Comparison of ENCODE assay signal across 8 mouse cellular contexts in the genomic region with DNA sequence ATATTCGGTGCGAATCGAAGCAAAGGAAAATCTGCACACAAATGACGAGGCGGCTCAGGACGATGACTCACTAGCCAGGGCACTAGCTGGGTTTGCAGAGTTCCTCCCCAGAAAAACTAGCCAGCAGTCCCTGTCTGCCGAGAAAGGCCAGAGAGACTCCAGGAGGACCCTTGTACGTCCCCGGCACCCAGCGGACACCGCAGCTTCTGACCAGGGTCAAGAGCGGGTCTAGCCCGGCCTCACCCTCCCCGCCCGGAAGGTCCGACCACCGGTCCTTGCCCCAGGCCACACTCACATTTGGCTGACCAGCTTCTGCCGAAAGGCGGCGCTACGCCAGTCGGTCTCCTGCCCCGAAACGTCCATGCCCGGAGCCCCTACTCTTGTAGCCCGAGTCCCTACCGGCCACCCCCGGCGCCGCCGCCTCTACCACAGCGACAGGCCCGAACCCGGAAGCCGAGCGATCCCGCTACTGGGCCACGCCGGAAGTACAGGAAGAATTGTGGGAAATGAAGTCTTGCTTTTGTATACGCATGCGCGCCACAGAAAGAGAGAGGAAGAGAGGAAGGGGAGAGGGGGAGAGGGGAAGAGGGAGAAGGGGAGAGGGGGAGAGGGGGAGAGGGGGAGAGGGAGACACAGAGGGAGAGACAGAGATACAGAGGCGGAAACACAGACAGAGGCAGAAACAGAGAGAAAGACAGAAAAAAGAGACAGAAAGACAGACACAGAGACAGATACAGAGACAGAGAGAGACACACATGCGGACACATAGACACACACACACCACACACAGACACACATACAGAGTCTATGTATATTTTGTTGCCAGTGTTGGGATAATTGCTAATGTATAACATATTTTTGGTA. TPM values are rescaled to one million over a fixed set of nuclear protein-coding genes. Genes with fewer than 3 reads are reported as not detected.
DNase-seq lines count a peak whose midpoint lies in the region; ATAC-seq lines count a peak whose summit lies in the region.

No protein-coding gene starts in this region.

- peaks cover 28% of the 10 kb centered on the region for H3K4me1 ChIP-seq in forebrain, embryonic 10.5 days
- peaks cover 20% of the 10 kb centered on the region for H3K4me1 ChIP-seq in heart, embryonic 16.5 days (ENCODE audit: control insufficient read depth, insufficient read depth, low read length)
- peaks cover 34% of the 10 kb centered on the region for H3K4me1 ChIP-seq in liver, embryonic 15.5 days (replicated peaks)
- H3K4me1 ChIP-seq in neural tube, embryonic 12.5 days = peaks cover 16% of the 10 kb centered on the region

- ATAC-seq in CD4-positive, CD25-positive, alpha-beta regulatory T cell, adult 4 months = peak; percentile 75
- peak; percentile 91 for ATAC-seq in heart, embryonic 16.5 days (replicated peaks; ENCODE audit: extremely low read depth, insufficient read depth, low FRiP score)
- peak; percentile 85 for ATAC-seq in liver, embryonic 15.5 days (ENCODE audit: insufficient read depth)
- peak; percentile 93 for ATAC-seq in neural tube, embryonic 12.5 days (ENCODE audit: low FRiP score, low read depth)

- DNase-seq in c-Kit-negative CD71-positive TER-119-positive erythroid progenitor cells, embryonic 14.5 days (ENCODE audit: low read depth, low spot score) = peak; percentile 72
- peak; percentile 94 for DNase-seq in forebrain, embryonic 10.5 days (ENCODE audit: extremely low spot score, low spot score)
- peak; percentile 91 to 92 for DNase-seq in kidney, postnatal 36 days
- peak; percentile 86 for DNase-seq in telencephalon, adult 2 months (ENCODE audit: low read depth, low spot score)

- no peaks in the 10 kb centered on the region for H3K9me3 ChIP-seq in forebrain, embryonic 10.5 days
- H3K9me3 ChIP-seq in heart, embryonic 16.5 days (replicated peaks; ENCODE audit: control insufficient read depth, low read length) = no peaks in the 10 kb centered on the region
- H3K9me3 ChIP-seq in liver, embryonic 15.5 days (replicated peaks) = no peaks in the 10 kb centered on the region
- no peaks in the 10 kb centered on the region for H3K9me3 ChIP-seq in neural tube, embryonic 12.5 days

- H3K9ac ChIP-seq in heart, embryonic 16.5 days (ENCODE audit: low read length) = peak overlapping the region; percentile 87
- peak overlapping the region; percentile 77 for H3K9ac ChIP-seq in liver, embryonic 15.5 days
- H3K9ac ChIP-seq in neural tube, embryonic 12.5 days = peak overlapping the region; percentile 94

- no peaks in the 10 kb centered on the region for H3K27me3 ChIP-seq in forebrain, embryonic 10.5 days (ENCODE audit: poor library complexity, severe bottlenecking)
- no peaks in the 10 kb centered on the region for H3K27me3 ChIP-seq in heart, embryonic 16.5 days (ENCODE audit: control insufficient read depth, insufficient read depth, low read length)
- no peaks in the 10 kb centered on the region for H3K27me3 ChIP-seq in liver, embryonic 15.5 days
- no peaks in the 10 kb centered on the region for H3K27me3 ChIP-seq in neural tube, embryonic 12.5 days (replicated peaks)

- H3K36me3 ChIP-seq in forebrain, embryonic 10.5 days (replicated peaks) = peaks cover 3% of the 10 kb centered on the region; the same call in 1 of the 2 replicates
- no peaks in the 10 kb centered on the region for H3K36me3 ChIP-seq in heart, embryonic 16.5 days (ENCODE audit: control insufficient read depth, insufficient read depth)
- peaks cover 9% of the 10 kb centered on the region; the same call in 1 of the 2 replicates for H3K36me3 ChIP-seq in liver, embryonic 15.5 days (replicated peaks)
- no peaks in the 10 kb centered on the region for H3K36me3 ChIP-seq in neural tube, embryonic 12.5 days

- 2% methylated on average over 44 of the region's 44 CpGs for WGBS in forebrain, embryonic 10.5 days
- 1% methylated on average over 44 of the region's 44 CpGs for WGBS in heart, embryonic 16.5 days
- 1% methylated on average over 44 of the region's 44 CpGs for WGBS in liver, embryonic 15.5 days (ENCODE audit: insufficient replicate concordance)
- 2% methylated on average over 44 of the region's 44 CpGs for WGBS in neural tube, embryonic 12.5 days

- H3K4me3 ChIP-seq in forebrain, embryonic 10.5 days = peak overlapping the region; percentile 66
- H3K4me3 ChIP-seq in heart, embryonic 16.5 days (ENCODE audit: low read length) = peak overlapping the region; percentile 72
- peak overlapping the region; percentile 76 for H3K4me3 ChIP-seq in liver, embryonic 15.5 days (replicated peaks)
- peak overlapping the region; percentile 92 for H3K4me3 ChIP-seq in neural tube, embryonic 12.5 days

- peak overlapping the region; percentile 86 for H3K4me2 ChIP-seq in heart, embryonic 16.5 days (ENCODE audit: low read depth, low read length)
- H3K4me2 ChIP-seq in liver, embryonic 15.5 days = peak overlapping the region; percentile 84
- peak overlapping the region; percentile 88 for H3K4me2 ChIP-seq in neural tube, embryonic 12.5 days (replicated peaks)

- H3K27ac ChIP-seq in forebrain, embryonic 10.5 days = peak overlapping the region; percentile 90
- peak overlapping the region; percentile 75 for H3K27ac ChIP-seq in heart, embryonic 16.5 days (ENCODE audit: low read length)
- peak overlapping the region; percentile 72 for H3K27ac ChIP-seq in liver, embryonic 15.5 days (replicated peaks)
- H3K27ac ChIP-seq in neural tube, embryonic 12.5 days = peak overlapping the region; percentile 77

RNA-seq across cellular contexts. Expression of a gene that starts 10.0 kb away (rescaled TPM):
- 100 to 1,000 TPM in 1 of 2 experiments, 10 to 100 TPM in 1; 67.1 to 128 TPM for polyA plus RNA-seq in CD4-positive, CD25-positive, alpha-beta regulatory T cell, adult 4 months (2017; shearing (Covaris generic))
- 47.4 and 47.5 TPM in 2 replicates for polyA plus RNA-seq in forebrain, embryonic 10.5 days (2016; fragmentation: Nextera tagmentation; extraction: Ambion mirVana)
- 32.3 and 35.9 TPM in 2 replicates for polyA plus RNA-seq in heart, embryonic 16.5 days (2015; fragmentation: Nextera tagmentation; extraction: Ambion mirVana)
- 15.9 and 17.1 TPM in 2 replicates for polyA plus RNA-seq in liver, embryonic 15.5 days (2015; fragmentation: Nextera tagmentation; extraction: Ambion mirVana)
- polyA plus RNA-seq in neural tube, embryonic 12.5 days (2016; fragmentation: Nextera tagmentation; extraction: Ambion mirVana) = 46.7 and 50.3 TPM in 2 replicates

RNA-seq across cellular contexts. Expression of a gene that starts 36.7 kb away (rescaled TPM):
- polyA plus RNA-seq in CD4-positive, CD25-positive, alpha-beta regulatory T cell, adult 4 months (2017; shearing (Covaris generic)) = 10 to 100 TPM; 15.6 to 30.9 TPM
- polyA plus RNA-seq in forebrain, embryonic 10.5 days (2016; fragmentation: Nextera tagmentation; extraction: Ambion mirVana) = 55.4 and 59.1 TPM in 2 replicates
- polyA plus RNA-seq in heart, embryonic 16.5 days (2015; fragmentation: Nextera tagmentation; extraction: Ambion mirVana) = 36.4 and 39.6 TPM in 2 replicates
- 13.0 and 14.3 TPM in 2 replicates for polyA plus RNA-seq in liver, embryonic 15.5 days (2015; fragmentation: Nextera tagmentation; extraction: Ambion mirVana)
- polyA plus RNA-seq in neural tube, embryonic 12.5 days (2016; fragmentation: Nextera tagmentation; extraction: Ambion mirVana) = 63.6 and 66.6 TPM in 2 replicates

Comparison
In these comparisons a context has a peak if more than half of its experiments do, and no peak if none do; other contexts are left out.
1. Peak in every context shown above with its lines: DNase-seq, ATAC-seq, H3K4me3 ChIP-seq and H3K27ac ChIP-seq.